ENCODE assay signal across 18 mouse cellular contexts in genomic region chr10:63224341-63224740, GRCm38 (mm10). TPM values are rescaled to one million over a fixed set of nuclear protein-coding genes. Genes with fewer than 3 reads are reported as not detected.
DNase-seq lines count a peak whose midpoint lies in the region; TF ChIP-seq lines count a peak whose summit lies in the region.
"Had no signal": no experiment of that assay in that cellular context is flagged by ENCODE, and none has a peak within 500 bp of the region (broad histone marks: within the 10 kb centered on the region; RNA-seq: fewer than 3 reads in every experiment).

No protein-coding gene starts in this region.

- no peaks in the 10 kb centered on the region for H3K4me1 ChIP-seq in heart, embryonic 10.5 days
- H3K4me1 ChIP-seq: forebrain, embryonic 15.5 days; limb, embryonic 12.5 days; liver, embryonic 13.5 days; lung, embryonic 15.5 days; midbrain, embryonic 12.5 days had no signal

- TF ChIP-seq CTCF in left cerebral cortex, adult 2 months (IDR thresholded peaks at IDR 0.05), result no peak

- H3K4me3 ChIP-seq in heart, embryonic 10.5 days, result no peak overlapping the region
- no peak overlapping the region for H3K4me3 ChIP-seq in left cerebral cortex, adult 2 months
- H3K4me3 ChIP-seq: forebrain, embryonic 15.5 days; limb, embryonic 12.5 days; liver, embryonic 13.5 days; lung, embryonic 15.5 days; midbrain, embryonic 12.5 days had no signal

- intact Hi-C loops in heart, postnatal 36 days (cut with DNase I), result no loop called here
- intact Hi-C loops in left cerebral cortex, adult 2 months (cut with DNase I), result no loop called here

- peak; percentile 57 for DNase-seq in heart, embryonic 10.5 days (ENCODE audit: low spot score)
- no peak for DNase-seq in heart, postnatal 36 days
- peak; percentile 87 for DNase-seq in adrenal gland, adult 2 months
- DNase-seq in gastrocnemius, adult 18-20 months (ENCODE audit: low spot score), result peak; percentile 88
- DNase-seq in skeletal muscle tissue, adult 2 months (ENCODE audit: low read depth, low spot score), result peak; percentile 91
- DNase-seq in left cerebral cortex, adult 2 months (ENCODE audit: extremely low spot score in 1 of 2, low spot score in 2 of 2), result no peak
- DNase-seq in cerebellum, adult 11 months, result no peak
- no peak for DNase-seq in embryo, embryonic 11 days
- DNase-seq: cerebellum, postnatal 14 days; kidney, adult 11 months; kidney, postnatal 14 days; liver, embryonic 13.5 days had no signal

- H3K27me3 ChIP-seq in heart, embryonic 10.5 days (ENCODE audit: insufficient read depth, poor library complexity, severe bottlenecking), result no peaks in the 10 kb centered on the region
- H3K27me3 ChIP-seq: forebrain, embryonic 15.5 days; limb, embryonic 12.5 days; liver, embryonic 13.5 days; lung, embryonic 15.5 days; midbrain, embryonic 12.5 days had no signal

- H3K9me3 ChIP-seq in heart, embryonic 10.5 days, result no peaks in the 10 kb centered on the region
- H3K9me3 ChIP-seq: forebrain, embryonic 15.5 days; limb, embryonic 12.5 days; liver, embryonic 13.5 days; lung, embryonic 15.5 days; midbrain, embryonic 12.5 days had no signal

- H3K27ac ChIP-seq in heart, embryonic 10.5 days, result no peak overlapping the region
- no peak overlapping the region for H3K27ac ChIP-seq in left cerebral cortex, adult 2 months
- H3K27ac ChIP-seq: forebrain, embryonic 15.5 days; hindbrain, embryonic 14.5 days; limb, embryonic 12.5 days; liver, embryonic 13.5 days; lung, embryonic 15.5 days; macrophage; midbrain, embryonic 12.5 days had no signal

- H3K36me3 ChIP-seq in heart, embryonic 10.5 days, result no peaks in the 10 kb centered on the region
- H3K36me3 ChIP-seq: forebrain, embryonic 15.5 days; limb, embryonic 12.5 days; liver, embryonic 13.5 days; lung, embryonic 15.5 days; midbrain, embryonic 12.5 days had no signal

- WGBS in heart, embryonic 10.5 days, result 79% methylated on average over 12 of the region's 12 CpGs

RNA-seq across cellular contexts. Expression of gene Herc4, which starts 19.3 kb away (rescaled TPM):
- polyA plus RNA-seq in heart, embryonic 10.5 days (2016; fragmentation: Nextera tagmentation; extraction: Ambion mirVana), result 36.0 and 38.4 TPM in 2 replicates
- total RNA-seq in heart, postnatal 36 days (2021), result 10 to 100 TPM; 32.2 to 33.4 TPM
- total RNA-seq in adrenal gland, adult 2 months (2021), result 100 to 1,000 TPM in 1 of 2 experiments, 10 to 100 TPM in 1; 76.9 to 195 TPM
- 10.7 and 14.0 TPM in 2 replicates for polyA plus RNA-seq in adrenal gland, adult 2 months (2012; rRNA removed)
- total RNA-seq in gastrocnemius, adult 18-20 months (2021), result 10 to 100 TPM; 19.5 to 23.9 TPM
- 10 to 100 TPM; 52.7 to 54.9 TPM for total RNA-seq in left cerebral cortex, adult 2 months (2021)

RNA-seq across cellular contexts. Expression of gene Mypn, which starts 20.6 kb away (rescaled TPM):
- 1.0 and 4.2 TPM in 2 replicates for polyA plus RNA-seq in heart, embryonic 10.5 days (2016; fragmentation: Nextera tagmentation; extraction: Ambion mirVana)
- 100 to 1,000 TPM in 1 of 2 experiments, 10 to 100 TPM in 1; 96.7 to 105 TPM for total RNA-seq in heart, postnatal 36 days (2021)
- total RNA-seq in adrenal gland, adult 2 months (2021), result 1 to 10 TPM in 1 of 2 experiments, under 1 TPM in 1; 0.31 to 1.1 TPM
- 0.02 and 0.07 TPM in 2 replicates for polyA plus RNA-seq in adrenal gland, adult 2 months (2012; rRNA removed)
- total RNA-seq in gastrocnemius, adult 18-20 months (2021), result 100 to 1,000 TPM; 279 to 292 TPM
- 1 to 10 TPM; 3.0 to 3.2 TPM for total RNA-seq in left cerebral cortex, adult 2 months (2021)
- polyA plus RNA-seq: macrophage had no signal

Comparison
In these comparisons a context has a peak if more than half of its experiments do, and no peak if none do; other contexts are left out.
1. DNase-seq: peak in heart, embryonic 10.5 days (single experiment), adrenal gland, adult 2 months (single experiment), gastrocnemius, adult 18-20 months (single experiment) and skeletal muscle tissue, adult 2 months (single experiment); none in heart, postnatal 36 days (0 of 2), left cerebral cortex, adult 2 months (0 of 2), cerebellum, adult 11 months (single experiment) and embryo, embryonic 11 days (single experiment).
2. RNA of gene Mypn, which starts 20.6 kb away (total RNA-seq): 279 to 292 TPM in gastrocnemius, adult 18-20 months and 96.7 to 105 TPM in heart, postnatal 36 days; 3.0 to 3.2 TPM in left cerebral cortex, adult 2 months and 0.31 to 1.1 TPM in adrenal gland, adult 2 months; every median in the first group is over 10 times any median in the second.